Mouse (Mus musculus): Measurements from ENCODE around the gene 2210011C24Rik. TPM values are rescaled to one million over a fixed set of nuclear protein-coding genes. Genes with fewer than 3 reads are reported as not detected.
A peak's percentile ranks its signal among the peaks of the same experiment; 100 is the strongest.
"Not testable (repeated sequence)": the region's sequence is repeated elsewhere in the genome, so short reads cannot be mapped to it uniquely, and the experiment has no call there.

Gene 2210011C24Rik
- polyA plus RNA-seq, 1 experiment from 2014 or later: 0.68 TPM

GRCm38 (mm10) chr8:83999057-83999705 lies 12.8 kb downstream of the 2210011C24Rik start:
- 70% methylated on average over 16 of the region's 16 CpGs for WGBS
- Histone ChIP-seq H3K27me3 (peaks cover 31% of the 10 kb centered on the region), H3K9ac (peak overlapping the region; percentile 83), H3K36me3 (peaks cover 20% of the 10 kb centered on the region), H3K9me3 (no peaks in the 10 kb centered on the region), H3K27ac (no peak overlapping the region), H3K4me1 (replicated peaks) (peaks cover 43% of the 10 kb centered on the region), H3K4me2 (peak overlapping the region; percentile 79), H3K4me3 (peak overlapping the region; percentile 76)
- no peak for ATAC-seq (ENCODE audit: low FRiP score)

DNA sequence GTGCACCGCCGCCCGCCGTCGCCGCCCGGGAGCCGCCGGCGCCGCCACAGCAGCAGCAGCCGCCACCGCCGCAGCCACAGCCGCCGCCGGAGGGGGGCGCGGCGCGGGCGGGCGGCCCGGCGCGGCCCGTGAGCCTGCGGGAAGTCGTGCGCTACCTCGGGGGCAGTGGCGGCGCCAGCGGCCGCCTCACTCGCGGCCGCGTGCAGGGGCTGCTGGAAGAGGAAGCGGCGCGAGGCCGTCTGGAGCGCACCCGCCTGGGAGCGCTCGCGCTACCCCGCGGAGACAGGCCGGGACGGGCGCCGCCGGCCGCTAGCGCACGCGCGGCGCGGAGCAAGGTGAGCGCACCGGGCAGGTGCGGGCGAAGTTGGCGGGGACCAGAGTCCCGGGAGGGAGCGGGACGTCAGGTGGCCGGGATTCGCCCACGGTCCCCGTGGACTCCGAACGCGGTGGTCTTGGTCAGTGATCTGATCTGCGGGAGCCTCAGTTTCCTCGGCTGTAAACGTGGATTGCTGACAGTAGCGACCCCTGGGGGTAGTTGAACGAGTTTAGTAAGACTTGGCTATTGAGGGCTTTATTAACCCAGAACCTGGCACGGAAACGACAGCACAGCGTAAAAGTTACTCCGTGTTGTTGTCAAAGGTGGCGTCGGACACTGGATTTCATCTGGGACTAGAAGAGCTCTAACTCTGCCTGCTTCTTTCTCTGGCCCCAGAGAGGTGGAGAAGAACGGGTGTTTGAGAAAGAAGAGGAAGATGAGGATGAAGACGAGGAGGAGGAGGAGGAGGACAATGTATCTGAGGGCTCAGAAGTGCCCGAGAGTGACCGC lies 13.5 kb downstream of the 2210011C24Rik start:
- Histone ChIP-seq H3K9ac (peak overlapping the region; percentile 83), H3K27ac (peak overlapping the region; percentile 88)
- 1% methylated on average over 61 of the region's 92 CpGs for WGBS

DNA sequence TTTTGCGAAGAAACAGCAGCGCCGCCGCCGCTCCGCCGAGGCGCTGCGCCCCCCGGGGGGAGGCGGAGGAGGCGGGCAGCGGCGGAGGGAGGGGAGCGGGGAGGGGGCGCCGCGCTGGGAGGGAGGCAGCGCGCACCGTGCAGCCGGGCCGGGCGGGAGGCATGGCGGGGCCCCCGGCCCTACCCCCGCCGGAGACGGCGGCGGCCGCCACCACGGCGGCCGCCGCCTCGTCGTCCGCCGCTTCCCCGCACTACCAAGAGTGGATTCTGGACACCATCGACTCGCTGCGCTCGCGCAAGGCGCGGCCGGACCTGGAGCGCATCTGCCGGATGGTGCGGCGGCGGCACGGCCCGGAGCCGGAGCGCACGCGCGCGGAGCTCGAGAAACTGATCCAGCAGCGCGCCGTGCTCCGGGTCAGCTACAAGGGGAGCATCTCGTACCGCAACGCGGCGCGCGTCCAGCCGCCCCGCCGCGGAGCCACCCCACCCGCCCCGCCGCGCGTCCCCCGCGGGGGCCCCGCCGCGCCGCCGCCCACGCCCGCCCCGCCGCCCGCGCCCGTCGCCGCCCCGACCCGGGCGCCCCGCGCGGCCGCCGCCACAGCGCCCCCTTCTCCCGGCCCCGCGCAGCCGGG lies 14.3 kb downstream of the 2210011C24Rik start, which contains the start of gene Samd1:
Gene Samd1 (plus strand): TSS at position 162 of the 631 bp plus-strand sequence.
- Histone ChIP-seq H3K4me3 (peak within 1 kb of the TSS; percentile 76), H3K4me1 (replicated peaks) (peaks cover 35% of the 10 kb centered on the region), H3K4me2 (peak within 1 kb of the TSS; percentile 79), H3K27me3 (peaks cover 31% of the 10 kb centered on the region), H3K36me3 (peaks cover 28% of the 10 kb centered on the region), H3K27ac (peak within 1 kb of the TSS; percentile 97), H3K9ac (peak within 1 kb of the TSS; percentile 90), H3K9me3 (no peaks in the 10 kb centered on the region)
- peak; percentile 11; the same call in 1 of the 2 replicates for ATAC-seq (ENCODE audit: low FRiP score)
- 2% methylated on average over 39 of the region's 112 CpGs for WGBS

More for the DNA sequence above, 13.5 kb downstream of the 2210011C24Rik start:
- peaks cover 31% of the 10 kb centered on the region for H3K27me3 ChIP-seq
- no peaks in the 10 kb centered on the region for H3K9me3 ChIP-seq
- H3K4me1 ChIP-seq (replicated peaks): peaks cover 38% of the 10 kb centered on the region
- H3K4me3 ChIP-seq: peak overlapping the region; percentile 76
- H3K36me3 ChIP-seq: peaks cover 27% of the 10 kb centered on the region
- peak overlapping the region; percentile 79 for H3K4me2 ChIP-seq
- ATAC-seq (ENCODE audit: low FRiP score): peak; percentile 14; the same call in 1 of the 2 replicates

DNA sequence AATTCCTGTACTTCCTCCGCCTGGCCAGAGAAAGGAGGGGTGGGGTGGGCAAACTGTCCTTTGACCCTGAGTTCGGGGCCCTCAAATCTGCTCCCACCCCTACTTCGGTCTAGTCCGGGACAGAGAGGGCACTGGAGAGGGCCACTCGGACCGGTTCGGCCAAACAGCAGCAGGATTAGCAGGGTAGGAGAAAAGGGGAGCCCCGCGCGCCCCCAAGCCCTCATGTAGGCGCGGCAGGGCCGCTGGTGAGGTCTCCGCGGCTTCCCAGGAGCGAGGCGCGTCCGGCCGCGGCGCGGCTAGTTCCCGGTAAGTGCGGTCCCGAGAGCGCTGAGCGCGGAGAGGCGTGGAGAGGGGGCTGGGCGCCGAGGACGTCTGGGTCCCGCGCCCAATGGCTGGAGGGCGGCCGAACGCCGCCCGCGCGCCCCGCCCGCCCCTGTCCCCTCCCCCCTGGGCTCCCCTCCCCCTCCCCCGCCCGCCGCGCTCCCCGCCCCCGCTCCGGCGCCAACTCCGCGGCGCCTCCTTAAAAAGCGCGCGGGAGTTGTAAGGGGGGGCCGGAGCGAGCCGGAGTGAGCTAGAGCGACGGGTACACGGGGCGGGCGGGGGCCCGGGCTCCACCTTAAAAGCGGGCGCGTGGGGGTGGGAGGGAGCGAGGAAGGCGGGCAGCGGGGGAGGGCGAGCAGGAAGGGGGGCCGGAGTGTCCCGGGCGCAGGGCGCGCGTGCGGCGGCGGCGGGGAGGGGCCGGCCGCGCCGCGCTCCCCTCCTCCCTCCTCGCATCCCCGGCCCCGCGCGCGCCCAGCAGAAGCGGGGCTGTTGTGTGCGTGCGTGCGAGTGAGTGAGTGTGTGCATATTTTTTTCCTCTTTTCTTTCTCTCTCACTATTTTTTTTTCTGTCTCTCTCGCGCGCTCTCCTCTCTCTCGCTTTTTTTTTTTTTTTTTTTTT lies 15.1 kb downstream of the 2210011C24Rik start:
- ATAC-seq (ENCODE audit: low FRiP score): peak; percentile 71
- H3K27me3 ChIP-seq: peaks cover 24% of the 10 kb centered on the region
- peak overlapping the region; percentile 76 for H3K4me2 ChIP-seq
- peak overlapping the region; percentile 97 for H3K27ac ChIP-seq
- H3K9me3 ChIP-seq: no peaks in the 10 kb centered on the region
- H3K4me1 ChIP-seq (replicated peaks): peaks cover 35% of the 10 kb centered on the region
- peak overlapping the region; percentile 76 for H3K4me3 ChIP-seq
- peaks cover 36% of the 10 kb centered on the region for H3K36me3 ChIP-seq
- 0% methylated on average over 45 of the region's 103 CpGs for WGBS
- H3K9ac ChIP-seq: peak overlapping the region; percentile 90

DNA sequence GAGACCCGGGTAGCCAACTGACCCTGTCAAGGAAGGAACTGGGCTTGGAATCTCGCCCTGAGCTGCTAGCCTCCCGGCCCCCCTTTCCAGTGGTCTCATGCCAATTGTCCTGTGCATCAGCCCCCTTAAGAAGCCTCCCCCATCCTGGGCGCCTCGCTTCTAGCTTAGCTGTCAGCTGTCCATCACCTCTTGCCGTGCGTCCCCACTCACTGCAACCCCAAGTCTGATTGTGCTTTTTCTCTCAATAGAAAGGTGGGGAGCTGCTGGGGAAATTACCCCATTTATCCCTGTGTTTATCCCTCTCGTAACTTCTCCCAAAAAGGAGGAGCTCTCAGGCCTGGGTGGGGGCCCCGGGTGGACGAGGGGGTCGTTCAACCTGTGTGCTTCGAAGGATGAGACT lies 16.0 kb downstream of the 2210011C24Rik start:
- H3K36me3 ChIP-seq: peaks cover 44% of the 10 kb centered on the region
- peak; percentile 25 for ATAC-seq (ENCODE audit: low FRiP score)
- peak overlapping the region; percentile 97; the same call in 1 of the 2 replicates for H3K27ac ChIP-seq
- H3K9ac ChIP-seq: peak overlapping the region; percentile 90; the same call in 1 of the 2 replicates
- H3K27me3 ChIP-seq: peaks cover 16% of the 10 kb centered on the region
- H3K4me3 ChIP-seq: peak overlapping the region; percentile 76; the same call in 1 of the 2 replicates
- H3K4me2 ChIP-seq: peak overlapping the region; percentile 76
- WGBS: 17% methylated on average over 12 of the region's 12 CpGs
- peaks cover 27% of the 10 kb centered on the region for H3K4me1 ChIP-seq (replicated peaks)
- no peaks in the 10 kb centered on the region for H3K9me3 ChIP-seq

DNA sequence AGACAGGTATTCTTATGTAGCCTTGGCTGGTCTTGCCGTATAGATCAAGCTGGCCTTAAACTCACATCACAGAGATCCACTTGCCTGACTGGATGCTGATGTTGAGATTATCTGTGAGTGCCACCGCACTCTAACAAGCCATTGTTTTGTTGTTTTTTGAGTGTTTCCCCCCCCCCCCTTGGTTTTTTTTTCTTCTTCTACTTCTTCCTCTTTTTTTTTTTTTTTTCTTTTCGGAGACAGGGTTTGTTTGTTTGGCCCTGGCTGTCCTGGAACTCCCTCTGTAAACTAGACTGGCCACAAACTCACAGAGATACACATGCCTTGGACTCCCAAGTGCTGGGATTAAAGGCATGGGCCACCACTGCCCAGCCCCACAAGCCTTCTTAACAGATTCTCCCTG lies 17.9 kb downstream of the 2210011C24Rik start:
- ATAC-seq (ENCODE audit: low FRiP score): no peak
- no peaks in the 10 kb centered on the region for H3K9me3 ChIP-seq
- peaks cover 14% of the 10 kb centered on the region for H3K4me1 ChIP-seq (replicated peaks)
- peaks cover 53% of the 10 kb centered on the region for H3K36me3 ChIP-seq
- H3K27ac ChIP-seq: no peak overlapping the region
- H3K27me3 ChIP-seq: no peaks in the 10 kb centered on the region
- H3K4me2 ChIP-seq: no peak overlapping the region
- 91% methylated on average over 3 of the region's 3 CpGs for WGBS
- H3K4me3 ChIP-seq: no peak overlapping the region
- H3K9ac ChIP-seq: no peak overlapping the region

GRCm38 (mm10) chr8:83992488-83992887 lies 19.5 kb downstream of the 2210011C24Rik start:
- no peak overlapping the region for H3K4me3 ChIP-seq
- peaks cover 9% of the 10 kb centered on the region for H3K4me1 ChIP-seq (replicated peaks)
- H3K9ac ChIP-seq: no peak overlapping the region
- ATAC-seq (ENCODE audit: low FRiP score): no peak
- WGBS: 87% methylated on average over 2 of the region's 2 CpGs
- peaks cover 69% of the 10 kb centered on the region for H3K36me3 ChIP-seq
- H3K4me2 ChIP-seq: no peak overlapping the region
- no peaks in the 10 kb centered on the region for H3K27me3 ChIP-seq
- no peak overlapping the region for H3K27ac ChIP-seq
- H3K9me3 ChIP-seq: no peaks in the 10 kb centered on the region

- 94% methylated on average over 14 of the region's 14 CpGs for WGBS
- H3K36me3 ChIP-seq: peaks cover 90% of the 10 kb centered on the region
Measured at GRCm38 (mm10) chr8:83990170-83990569, 21.8 kb downstream of the 2210011C24Rik start.

GRCm38 (mm10) chr8:83989243-83989642 lies 22.7 kb downstream of the 2210011C24Rik start:
- H3K27me3 ChIP-seq: no peaks in the 10 kb centered on the region
- H3K27ac ChIP-seq: no peak overlapping the region
- no peaks in the 10 kb centered on the region for H3K9me3 ChIP-seq
- no peak overlapping the region for H3K9ac ChIP-seq
- no peak overlapping the region for H3K4me2 ChIP-seq
- H3K4me1 ChIP-seq (replicated peaks): no peaks in the 10 kb centered on the region
- no peak for ATAC-seq (ENCODE audit: low FRiP score)
- H3K36me3 ChIP-seq: peaks cover 90% of the 10 kb centered on the region
- no peak overlapping the region for H3K4me3 ChIP-seq
- WGBS: 90% methylated on average over 7 of the region's 7 CpGs

More at GRCm38 (mm10) chr8:83990170-83990569, 21.8 kb downstream of the 2210011C24Rik start:
- H3K4me1 ChIP-seq (replicated peaks): no peaks in the 10 kb centered on the region
- ATAC-seq (ENCODE audit: low FRiP score): no peak
- H3K27ac ChIP-seq: no peak overlapping the region
- H3K9ac ChIP-seq: no peak overlapping the region
- no peaks in the 10 kb centered on the region for H3K9me3 ChIP-seq
- no peak overlapping the region for H3K4me2 ChIP-seq
- no peaks in the 10 kb centered on the region for H3K27me3 ChIP-seq
- H3K4me3 ChIP-seq: no peak overlapping the region

- 100% methylated on average over 2 of the region's 2 CpGs for WGBS
Measured at GRCm38 (mm10) chr8:83983222-83983621, 28.7 kb downstream of the 2210011C24Rik start.

GRCm38 (mm10) chr8:83982449-83982848 lies 29.5 kb downstream of the 2210011C24Rik start:
- Histone ChIP-seq H3K9ac (no peak overlapping the region), H3K27me3 (no peaks in the 10 kb centered on the region), H3K27ac (no peak overlapping the region), H3K9me3 (no peaks in the 10 kb centered on the region), H3K4me1 (replicated peaks) (peaks cover 25% of the 10 kb centered on the region), H3K4me2 (no peak overlapping the region), H3K36me3 (peaks cover 73% of the 10 kb centered on the region), H3K4me3 (no peak overlapping the region)
- WGBS: 85% methylated on average over 4 of the region's 4 CpGs
- ATAC-seq (ENCODE audit: low FRiP score): no peak

More at GRCm38 (mm10) chr8:83983222-83983621, 28.7 kb downstream of the 2210011C24Rik start:
- H3K4me2 ChIP-seq; H3K4me3 ChIP-seq; ATAC-seq (ENCODE audit: low FRiP score); H3K27me3 ChIP-seq; H3K27ac ChIP-seq; H3K9me3 ChIP-seq; H3K9ac ChIP-seq: not testable (repeated sequence)
- Histone ChIP-seq H3K4me1 (replicated peaks) (peaks cover 17% of the 10 kb centered on the region), H3K36me3 (peaks cover 80% of the 10 kb centered on the region)

Data from hindbrain, embryonic 13.5 days (tissue).